Mouse (Mus musculus) bone marrow, adult 2 months (tissue): ENCODE results near the gene Pltp.
A peak's percentile ranks its signal among the peaks of the same experiment; 100 is the strongest.

ENCODE experiments used
- CTCF ChIP-seq: fragments of 200-500 bp; IDR thresholded peaks from 2 replicates; pipeline ENCODE4 v1.5.1; 2011; ENCODE audit warnings: low read length, control low read depth; ENCODE audit not compliant: control insufficient read depth, insufficient read depth
- POLR2A ChIP-seq: fragments of 200-500 bp; IDR thresholded peaks from 2 replicates; pipeline ENCODE4 v1.6.1; 2011; ENCODE audit warnings: low read depth, mild to moderate bottlenecking, control low read depth, low read length, borderline replicate concordance; ENCODE audit not compliant: control insufficient read depth

- TF ChIP-seq CTCF: peak; percentile 64; the same call in 1 of the 2 replicates
- TF ChIP-seq POLR2A: peak; percentile 56; the same call in 1 of the 2 replicates
These were observed 24.7 kb downstream of the Pltp start, which contains the start of gene Ctsa for GRCm38 (mm10) chr2:164832748-164833301.
